Mouse (Mus musculus) layer of hippocampus, adult 2 months (tissue): ENCODE measurements at regions not wholly inside any gene's neighbourhood (a gene's known extent, or its start where the extent isn't known, plus 50 kb on each side); places are given as distances from the start of the nearest gene placed in this dataset.

ENCODE experiments used
- DNase-seq, 2 experiments: peaks; one replicate each; pipeline ENCODE4 v3.0.0; 2022; ENCODE audit warnings: low spot score in 2 of 2
- H3K27ac ChIP-seq: fragments of 200-600 bp; 2 replicates; pipeline ENCODE4 v1.8.1; 2022
- H3K4me3 ChIP-seq: fragments of 200-600 bp; 2 replicates; pipeline ENCODE4 v1.8.1; 2022; ENCODE audit warnings: mild to moderate bottlenecking
- CTCF ChIP-seq: fragments of 200-600 bp; conservative IDR thresholded peaks from 2 replicates; pipeline ENCODE4 v1.8.1; 2022; ENCODE audit warnings: antibody characterized with exemption, mild to moderate bottlenecking, moderate library complexity

- DNase-seq: no peak
- Histone ChIP-seq H3K4me3 (no peak overlapping the region), H3K27ac (no peak overlapping the region)
- no peak for TF ChIP-seq CTCF
These were observed 226.7 kb downstream of the Skap2 start for GRCm38 (mm10) chr6:51785615-51786014.

DNA sequence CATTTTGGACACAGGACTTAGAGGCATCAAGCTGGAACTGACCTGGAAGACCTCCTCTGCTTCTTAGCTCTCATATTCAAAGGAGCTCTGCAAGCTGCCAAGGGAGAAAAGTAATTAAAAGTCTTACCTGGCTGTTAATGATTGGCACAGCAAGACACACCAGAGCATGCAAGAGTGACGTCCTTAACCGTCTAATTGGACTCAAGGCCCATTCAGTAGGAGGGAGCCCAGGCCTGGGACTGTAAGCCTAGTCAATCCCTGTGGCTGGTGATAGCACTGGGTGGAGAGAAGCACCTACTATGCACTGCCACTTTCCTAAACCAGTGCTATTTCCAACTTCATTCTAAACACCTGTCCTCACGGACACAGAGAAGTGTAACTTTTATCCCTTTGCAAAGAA is 225.5 kb downstream of the Skap2 start:
- DNase-seq: no peak
- no peak for TF ChIP-seq CTCF
- H3K4me3 ChIP-seq: no peak overlapping the region
- H3K27ac ChIP-seq: no peak overlapping the region

- DNase-seq: no peak
- H3K27ac ChIP-seq: no peak overlapping the region
- no peak for TF ChIP-seq CTCF
- H3K4me3 ChIP-seq: no peak overlapping the region
These were observed 224.2 kb downstream of the Skap2 start for GRCm38 (mm10) chr6:51788156-51788555.

DNA sequence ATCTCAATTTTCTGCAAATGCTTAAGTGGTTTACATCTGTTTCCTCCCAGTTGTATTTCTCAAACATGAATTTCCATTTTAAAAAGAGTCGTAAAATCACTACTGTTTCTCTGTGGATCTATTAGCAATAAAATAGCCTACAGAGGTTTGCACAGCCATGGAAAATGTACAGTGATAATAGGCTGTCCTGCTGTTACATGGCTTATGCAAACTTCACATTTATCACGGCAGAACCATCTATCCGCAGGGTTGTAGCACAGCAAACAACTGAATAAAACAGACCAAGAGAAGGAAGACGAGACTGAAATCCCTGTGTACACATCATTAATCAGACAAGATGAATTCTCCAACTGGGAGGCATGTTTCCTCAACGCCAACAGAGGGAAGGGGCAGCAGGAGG is 222.1 kb downstream of the Skap2 start:
- H3K4me3 ChIP-seq: no peak overlapping the region
- no peak overlapping the region for H3K27ac ChIP-seq
- no peak for TF ChIP-seq CTCF

DNA sequence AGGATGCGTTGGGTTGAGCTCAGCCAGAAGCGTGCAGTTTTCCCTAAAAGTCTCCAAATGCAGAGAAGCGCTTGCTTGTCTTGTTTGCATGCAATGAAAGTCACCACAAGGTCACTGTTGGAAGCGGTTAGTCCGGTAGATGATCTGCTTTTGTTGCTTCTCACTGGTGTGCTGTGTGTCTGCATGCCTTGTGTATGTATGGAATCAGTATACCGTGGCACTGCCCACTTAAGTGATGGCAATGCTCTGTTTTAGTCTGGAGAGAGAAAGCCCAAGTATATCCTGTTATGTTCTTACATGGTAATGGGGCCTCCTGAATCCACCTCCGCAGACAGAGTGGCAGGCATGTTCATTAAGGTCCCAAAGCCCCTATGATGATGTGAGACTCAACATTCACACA is 221.7 kb downstream of the Skap2 start:
- no peak overlapping the region for H3K27ac ChIP-seq
- DNase-seq: no peak
- no peak overlapping the region for H3K4me3 ChIP-seq
- TF ChIP-seq CTCF: no peak

More for the DNA sequence above, 222.1 kb downstream of the Skap2 start:
- DNase-seq: no peak

DNA sequence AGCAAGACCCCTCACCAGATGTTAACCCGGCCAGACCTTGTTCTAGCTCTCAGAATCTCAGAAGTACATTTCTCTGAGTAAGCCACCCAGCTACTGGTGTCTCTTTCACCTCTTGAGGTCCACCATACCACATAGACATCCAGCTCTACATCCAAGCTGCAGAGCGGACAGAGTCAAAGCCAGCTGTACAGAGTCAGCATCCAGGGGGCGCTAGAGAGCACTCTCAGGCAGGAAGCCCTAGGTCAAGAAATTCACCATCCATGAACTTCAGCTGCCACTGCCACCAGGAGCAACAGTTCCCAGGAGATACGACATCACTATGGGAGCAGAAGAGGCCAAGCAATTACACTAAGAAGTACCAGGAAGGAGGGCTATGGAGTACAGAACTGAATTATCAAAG is 217.0 kb downstream of the Skap2 start:
- DNase-seq: peak in 1 of 2 experiments; percentile 25
- H3K4me3 ChIP-seq: no peak overlapping the region

GRCm38 (mm10) chr6:51798577-51799240 is 213.6 kb downstream of the Skap2 start:
- H3K4me3 ChIP-seq: no peak overlapping the region
- peak overlapping the region; percentile 78 for H3K27ac ChIP-seq
- no peak for TF ChIP-seq CTCF
- peak; percentile 18 to 78 for DNase-seq

More for the DNA sequence above, 217.0 kb downstream of the Skap2 start:
- H3K27ac ChIP-seq: no peak overlapping the region
- peak; percentile 77 for TF ChIP-seq CTCF

GRCm38 (mm10) chr6:51805656-51806055 is 206.7 kb downstream of the Skap2 start:
- Histone ChIP-seq H3K27ac (no peak overlapping the region), H3K4me3 (no peak overlapping the region)
- no peak for TF ChIP-seq CTCF
- no peak for DNase-seq
